In the genomic region with DNA sequence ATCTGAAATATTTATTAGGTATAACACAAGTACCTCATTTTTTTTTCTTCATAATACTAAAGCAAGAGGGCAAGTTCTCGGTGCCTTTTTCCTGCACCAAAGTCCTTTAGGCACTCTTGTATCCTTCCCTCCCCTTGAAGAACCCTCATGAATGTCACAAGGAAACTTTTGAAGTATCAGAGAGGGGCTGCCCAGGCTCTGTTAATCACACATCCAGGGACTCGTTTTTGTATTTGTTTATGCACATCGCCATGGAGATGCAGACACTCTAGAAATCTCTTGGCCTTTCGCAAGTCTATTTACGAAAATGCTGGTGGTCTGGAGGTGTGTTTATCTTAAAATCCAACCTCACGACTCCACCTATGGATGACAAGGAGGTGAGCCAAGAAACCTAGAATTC, we compare ENCODE assay signal across 10 mouse cellular contexts.
DNase-seq lines count a peak whose midpoint lies in the region; TF ChIP-seq lines count a peak whose summit lies in the region.
"Had no signal": no experiment of that assay in that cellular context is flagged by ENCODE, and none has a peak within 500 bp of the region (broad histone marks: within the 10 kb centered on the region; RNA-seq: fewer than 3 reads in every experiment).

No protein-coding gene starts in this region.

- H3K4me1 ChIP-seq in heart, embryonic 10.5 days: no peaks in the 10 kb centered on the region

- intact Hi-C loops in gastrocnemius, adult 2 months (cut with DNase I): no loop called here

- no peak for DNase-seq in heart, embryonic 10.5 days (ENCODE audit: low spot score)
- DNase-seq in heart, adult 18-20 months: no peak
- peak; percentile 8 to 23 for DNase-seq in right cerebral cortex, adult 2 months (ENCODE audit: low spot score in 2 of 2)
- DNase-seq in right cerebral cortex, postnatal 10 days (ENCODE audit: low spot score in 2 of 2): no peak
- DNase-seq in lung, postnatal 25 days (ENCODE audit: low spot score): peak; percentile 9
- no peak for DNase-seq in gastrocnemius, adult 2 months
- no peak for DNase-seq in urinary bladder, adult 18-20 months (ENCODE audit: low spot score in 2 of 2)
- no peak for DNase-seq in layer of hippocampus, adult 18-20 months (ENCODE audit: low spot score in 2 of 2)
- DNase-seq: cerebellum, adult 8-10 months; thymus, postnatal 14 days had no signal

- no peaks in the 10 kb centered on the region for H3K27me3 ChIP-seq in heart, embryonic 10.5 days (ENCODE audit: insufficient read depth, poor library complexity, severe bottlenecking)

- peak overlapping the region; percentile 43 for H3K4me3 ChIP-seq in heart, embryonic 10.5 days
- no peak overlapping the region for H3K4me3 ChIP-seq in gastrocnemius, adult 2 months

- no peak for TF ChIP-seq CTCF in gastrocnemius, adult 2 months (IDR thresholded peaks at IDR 0.05)

- WGBS in heart, embryonic 10.5 days: 48% methylated on average over 6 of the region's 6 CpGs

- H3K9me3 ChIP-seq in heart, embryonic 10.5 days: no peaks in the 10 kb centered on the region

- H3K27ac ChIP-seq in heart, embryonic 10.5 days: no peak overlapping the region
- no peak overlapping the region for H3K27ac ChIP-seq in gastrocnemius, adult 2 months

- no peaks in the 10 kb centered on the region for H3K36me3 ChIP-seq in heart, embryonic 10.5 days

Comparison
In these comparisons a context has a peak if more than half of its experiments do, and no peak if none do; other contexts are left out.
1. DNase-seq: peak in right cerebral cortex, adult 2 months (2 of 2) and lung, postnatal 25 days (single experiment); none in heart, embryonic 10.5 days (single experiment), heart, adult 18-20 months (0 of 2), right cerebral cortex, postnatal 10 days (0 of 2), gastrocnemius, adult 2 months (single experiment), urinary bladder, adult 18-20 months (0 of 2) and layer of hippocampus, adult 18-20 months (0 of 2).